Mouse (Mus musculus): ENCODE measurements around the gene Cd244a. TPM values are rescaled to one million over a fixed set of nuclear protein-coding genes. Genes with fewer than 3 reads are reported as not detected.

Cd244a gene
- polyA plus RNA-seq, 1 experiment from 2014 or later: 0.07 TPM

DNA sequence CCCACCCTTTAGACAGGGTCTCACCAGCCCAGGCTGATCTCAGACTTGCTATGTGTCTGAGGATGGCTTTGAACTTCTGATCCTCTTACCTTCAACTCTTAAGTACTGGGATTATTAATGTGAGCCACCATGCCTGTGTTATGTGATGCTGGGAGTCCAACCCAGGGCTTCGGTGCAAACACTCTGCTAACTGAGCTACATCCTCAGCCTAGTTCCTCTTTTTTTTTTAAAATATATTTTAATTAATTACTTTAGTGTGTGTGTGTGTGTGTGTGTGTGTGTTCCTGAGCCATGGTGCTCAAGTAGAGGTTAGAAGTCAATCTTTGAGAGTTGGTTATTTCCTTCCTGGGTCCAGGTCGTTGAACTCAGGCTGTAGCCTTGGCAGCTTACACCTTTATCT is 4.0 kb downstream of the Cd244a start:
- Histone ChIP-seq H3K27ac (replicated peaks; ENCODE audit: low read depth, low read length) (no peak overlapping the region), H3K9ac (replicated peaks; ENCODE audit: low read length) (no peak overlapping the region), H3K36me3 (ENCODE audit: control insufficient read depth, insufficient read depth, low read length) (no peaks in the 10 kb centered on the region), H3K9me3 (ENCODE audit: control insufficient read depth, low read length) (no peaks in the 10 kb centered on the region), H3K4me2 (ENCODE audit: low read length) (no peak overlapping the region), H3K4me1 (ENCODE audit: control insufficient read depth, insufficient read depth, low read length) (no peaks in the 10 kb centered on the region), H3K27me3 (ENCODE audit: control insufficient read depth, insufficient read depth, low read length) (no peaks in the 10 kb centered on the region), H3K4me3 (replicated peaks; ENCODE audit: low read depth, low read length) (no peak overlapping the region)
- 82% methylated on average over 2 of the region's 2 CpGs for WGBS
- ATAC-seq (ENCODE audit: low FRiP score, low TSS enrichment): no peak
- DNase-seq: no peak

DNA sequence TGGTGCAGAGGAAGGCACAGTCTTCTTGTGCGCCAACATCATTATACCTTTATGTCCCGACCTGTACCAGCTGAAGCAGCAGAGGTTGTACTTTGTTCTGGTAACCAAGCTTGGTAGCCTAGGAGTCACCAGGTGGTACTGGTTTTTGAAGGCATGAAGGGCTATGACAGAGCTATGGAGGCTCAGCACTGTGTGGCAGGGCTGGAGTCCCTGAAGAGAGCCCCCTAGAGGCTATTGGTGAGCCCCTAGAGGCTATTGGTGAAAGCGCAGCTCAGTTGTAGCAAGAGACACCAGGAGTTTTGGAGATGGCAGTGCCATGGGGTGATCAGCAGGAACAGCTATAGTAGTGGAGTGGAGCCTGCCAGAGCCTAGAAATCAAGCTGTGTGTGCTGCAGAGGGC is 5.3 kb downstream of the Cd244a start:
- Histone ChIP-seq H3K4me3 (replicated peaks; ENCODE audit: low read depth, low read length) (no peak overlapping the region), H3K27me3 (ENCODE audit: control insufficient read depth, insufficient read depth, low read length) (no peaks in the 10 kb centered on the region), H3K27ac (replicated peaks; ENCODE audit: low read depth, low read length) (no peak overlapping the region), H3K4me1 (ENCODE audit: control insufficient read depth, insufficient read depth, low read length) (no peaks in the 10 kb centered on the region), H3K4me2 (ENCODE audit: low read length) (no peak overlapping the region), H3K36me3 (ENCODE audit: control insufficient read depth, insufficient read depth, low read length) (no peaks in the 10 kb centered on the region), H3K9ac (replicated peaks; ENCODE audit: low read length) (no peak overlapping the region), H3K9me3 (ENCODE audit: control insufficient read depth, low read length) (no peaks in the 10 kb centered on the region)
- DNase-seq (peak; percentile 57), ATAC-seq (ENCODE audit: low FRiP score, low TSS enrichment) (no peak)
- WGBS: 60% methylated on average over 3 of the region's 3 CpGs

DNA sequence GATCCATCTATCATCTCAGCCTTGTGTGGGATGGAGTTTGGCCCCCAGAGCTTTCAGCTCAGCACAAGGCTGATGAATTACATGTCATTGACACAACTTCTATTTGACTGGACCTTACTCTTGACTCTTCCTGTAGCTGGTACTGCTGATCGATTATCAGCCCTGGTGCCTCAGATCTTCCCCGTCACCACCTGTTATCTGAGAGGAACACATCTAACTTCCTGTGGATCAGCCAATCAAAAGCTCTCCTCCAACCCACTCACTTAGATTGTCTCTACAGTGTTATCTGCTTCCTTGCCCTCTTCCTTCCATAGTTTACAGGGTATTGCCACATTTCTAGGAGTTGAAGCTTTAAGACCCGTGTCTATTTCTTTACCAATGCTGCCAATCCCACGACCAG is 6.9 kb downstream of the Cd244a start:
- H3K4me2 ChIP-seq (ENCODE audit: low read length): no peak overlapping the region
- WGBS: 83% methylated on average over 4 of the region's 4 CpGs
- ATAC-seq (ENCODE audit: low FRiP score, low TSS enrichment) (no peak), DNase-seq (no peak)
- H3K36me3 ChIP-seq (ENCODE audit: control insufficient read depth, insufficient read depth, low read length): no peaks in the 10 kb centered on the region
- H3K27ac ChIP-seq (replicated peaks; ENCODE audit: low read depth, low read length): no peak overlapping the region
- H3K4me1 ChIP-seq (ENCODE audit: control insufficient read depth, insufficient read depth, low read length): no peaks in the 10 kb centered on the region
- no peaks in the 10 kb centered on the region for H3K9me3 ChIP-seq (ENCODE audit: control insufficient read depth, low read length)
- no peak overlapping the region for H3K9ac ChIP-seq (replicated peaks; ENCODE audit: low read length)
- no peak overlapping the region for H3K4me3 ChIP-seq (replicated peaks; ENCODE audit: low read depth, low read length)
- H3K27me3 ChIP-seq (ENCODE audit: control insufficient read depth, insufficient read depth, low read length): no peaks in the 10 kb centered on the region

DNA sequence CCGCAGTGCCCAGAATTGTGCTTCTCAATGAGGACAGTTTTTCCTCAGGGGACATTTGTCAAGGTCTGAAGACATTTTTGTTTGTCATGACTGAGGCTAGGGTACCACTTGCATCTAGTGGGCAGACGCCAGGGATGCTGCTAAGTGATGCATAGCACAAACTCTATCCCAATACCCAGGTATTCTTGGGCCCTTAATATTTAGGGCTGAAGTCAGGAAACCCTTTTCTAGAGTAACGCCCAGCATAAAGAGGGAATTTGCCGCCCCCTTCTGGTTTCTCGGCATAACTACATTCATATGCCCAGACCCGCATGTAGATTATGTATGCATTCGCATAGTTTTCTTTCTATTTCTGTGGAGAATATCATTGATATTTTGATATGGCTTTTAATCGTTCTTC is 7.8 kb downstream of the Cd244a start:
- 23% methylated on average over 8 of the region's 8 CpGs for WGBS
- Histone ChIP-seq H3K4me2 (ENCODE audit: low read length) (no peak overlapping the region), H3K9ac (replicated peaks; ENCODE audit: low read length) (no peak overlapping the region), H3K4me1 (ENCODE audit: control insufficient read depth, insufficient read depth, low read length) (no peaks in the 10 kb centered on the region), H3K4me3 (replicated peaks; ENCODE audit: low read depth, low read length) (no peak overlapping the region), H3K27me3 (ENCODE audit: control insufficient read depth, insufficient read depth, low read length) (no peaks in the 10 kb centered on the region), H3K9me3 (ENCODE audit: control insufficient read depth, low read length) (no peaks in the 10 kb centered on the region), H3K27ac (replicated peaks; ENCODE audit: low read depth, low read length) (no peak overlapping the region), H3K36me3 (ENCODE audit: control insufficient read depth, insufficient read depth, low read length) (no peaks in the 10 kb centered on the region)
- DNase-seq (peak; percentile 82), ATAC-seq (ENCODE audit: low FRiP score, low TSS enrichment) (peak; percentile 27; the same call in 1 of the 2 replicates)

DNA sequence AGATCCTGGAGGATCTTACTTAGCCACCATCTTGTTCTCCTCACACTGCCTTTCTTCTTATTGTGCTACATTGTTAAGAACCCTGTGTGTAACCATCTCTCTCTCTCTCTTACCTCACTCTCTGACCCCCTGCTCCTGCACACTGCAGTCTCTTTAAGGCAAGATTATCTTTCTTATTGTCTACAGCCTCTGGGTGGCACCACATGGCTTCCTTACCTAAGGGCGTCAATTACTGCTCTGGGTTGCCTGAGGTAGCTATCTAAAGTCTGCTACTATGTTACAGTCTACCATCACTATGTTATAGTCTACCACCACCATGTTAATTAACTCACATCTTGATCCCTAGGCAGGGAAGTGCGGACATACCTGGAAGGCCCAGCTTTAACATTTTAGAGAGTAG is 9.4 kb downstream of the Cd244a start:
- H3K4me2 ChIP-seq (ENCODE audit: low read length): no peak overlapping the region
- no peak for DNase-seq
- no peak overlapping the region for H3K4me3 ChIP-seq (replicated peaks; ENCODE audit: low read depth, low read length)
- no peaks in the 10 kb centered on the region for H3K9me3 ChIP-seq (ENCODE audit: control insufficient read depth, low read length)
- 58% methylated on average over 2 of the region's 2 CpGs for WGBS
- H3K36me3 ChIP-seq (ENCODE audit: control insufficient read depth, insufficient read depth, low read length): no peaks in the 10 kb centered on the region
- no peak overlapping the region for H3K27ac ChIP-seq (replicated peaks; ENCODE audit: low read depth, low read length)
- H3K4me1 ChIP-seq (ENCODE audit: control insufficient read depth, insufficient read depth, low read length): no peaks in the 10 kb centered on the region
- H3K9ac ChIP-seq (replicated peaks; ENCODE audit: low read length): no peak overlapping the region
- H3K27me3 ChIP-seq (ENCODE audit: control insufficient read depth, insufficient read depth, low read length): no peaks in the 10 kb centered on the region
- ATAC-seq (ENCODE audit: low FRiP score, low TSS enrichment): no peak

DNA sequence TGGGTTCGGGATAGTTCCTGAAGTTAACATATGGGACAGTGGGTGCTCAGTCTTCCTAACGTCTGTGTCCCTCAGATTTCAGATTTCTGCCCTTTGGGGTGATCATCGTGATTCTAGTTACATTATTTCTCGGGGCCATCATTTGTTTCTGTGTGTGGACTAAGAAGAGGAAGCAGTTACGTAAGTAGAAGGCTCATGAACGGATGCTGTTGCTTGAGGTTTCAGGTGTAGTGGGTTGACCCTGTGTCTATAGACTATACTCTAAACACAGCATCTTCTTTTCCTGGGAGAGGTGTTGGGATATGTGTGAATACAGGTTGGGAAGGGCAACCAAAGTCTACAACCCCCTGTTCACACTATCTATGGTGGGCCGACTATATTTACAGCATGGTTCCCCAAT is 18.2 kb downstream of the Cd244a start:
- no peaks in the 10 kb centered on the region for H3K36me3 ChIP-seq (ENCODE audit: control insufficient read depth, insufficient read depth, low read length)
- ATAC-seq (ENCODE audit: low FRiP score, low TSS enrichment): no peak
- no peaks in the 10 kb centered on the region for H3K27me3 ChIP-seq (ENCODE audit: control insufficient read depth, insufficient read depth, low read length)
- no peak overlapping the region for H3K27ac ChIP-seq (replicated peaks; ENCODE audit: low read depth, low read length)
- no peak overlapping the region for H3K4me3 ChIP-seq (replicated peaks; ENCODE audit: low read depth, low read length)
- H3K9me3 ChIP-seq (ENCODE audit: control insufficient read depth, low read length): no peaks in the 10 kb centered on the region
- no peak overlapping the region for H3K4me2 ChIP-seq (ENCODE audit: low read length)
- WGBS: 90% methylated on average over 7 of the region's 7 CpGs
- no peaks in the 10 kb centered on the region for H3K4me1 ChIP-seq (ENCODE audit: control insufficient read depth, insufficient read depth, low read length)
- DNase-seq: no peak
- no peak overlapping the region for H3K9ac ChIP-seq (replicated peaks; ENCODE audit: low read length)

DNA sequence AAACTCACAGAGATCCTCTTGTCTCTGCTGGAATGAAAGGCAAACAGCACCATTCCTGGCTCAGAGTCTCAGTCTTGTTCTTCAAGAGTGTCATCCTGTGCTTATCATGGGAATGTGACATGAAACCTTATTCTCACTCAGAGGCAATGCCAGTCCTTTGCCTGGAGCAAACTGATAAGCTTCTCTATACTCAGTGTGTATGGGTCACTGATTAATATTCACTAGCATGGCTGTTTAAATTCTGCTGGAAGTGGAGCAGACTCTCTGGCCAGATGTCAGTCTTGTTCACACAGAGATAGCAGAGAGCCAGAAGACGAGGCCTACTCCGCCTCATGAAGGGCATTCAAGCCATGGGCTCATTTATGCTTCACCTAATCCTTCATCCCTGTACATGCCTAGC is 25.6 kb downstream of the Cd244a start:
- H3K9me3 ChIP-seq (ENCODE audit: control insufficient read depth, low read length): no peaks in the 10 kb centered on the region
- no peaks in the 10 kb centered on the region for H3K27me3 ChIP-seq (ENCODE audit: control insufficient read depth, insufficient read depth, low read length)
- 78% methylated on average over 2 of the region's 2 CpGs for WGBS

DNA sequence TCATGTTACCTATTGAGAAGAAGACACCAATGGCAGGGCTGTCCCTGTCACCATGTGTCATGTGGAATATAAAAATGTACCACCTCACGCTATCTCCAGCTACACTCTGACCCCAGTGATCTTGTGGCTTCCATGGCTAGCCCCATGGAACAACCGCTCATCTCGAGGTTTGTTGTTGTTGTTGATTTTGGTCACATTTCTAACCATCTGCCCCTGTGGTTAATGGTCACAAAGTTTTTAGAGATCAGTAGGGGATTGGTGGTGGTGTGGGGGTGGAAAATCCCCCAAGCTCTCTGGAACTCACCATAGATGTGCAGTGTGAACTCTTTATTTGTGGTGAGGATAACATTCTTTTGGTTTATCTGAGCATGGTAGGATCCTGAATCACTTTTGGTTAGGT is 45.7 kb downstream of the Cd244a start:
- no peaks in the 10 kb centered on the region for H3K4me1 ChIP-seq (ENCODE audit: control insufficient read depth, insufficient read depth, low read length)
- 87% methylated on average over 3 of the region's 3 CpGs for WGBS
- H3K27me3 ChIP-seq (ENCODE audit: control insufficient read depth, insufficient read depth, low read length): no peaks in the 10 kb centered on the region
- no peak overlapping the region for H3K9ac ChIP-seq (replicated peaks; ENCODE audit: low read length)
- no peaks in the 10 kb centered on the region for H3K9me3 ChIP-seq (ENCODE audit: control insufficient read depth, low read length)
- H3K4me2 ChIP-seq (ENCODE audit: low read length): no peak overlapping the region
- ATAC-seq (ENCODE audit: low FRiP score, low TSS enrichment) (no peak), DNase-seq (no peak)
- H3K4me3 ChIP-seq (replicated peaks; ENCODE audit: low read depth, low read length): no peak overlapping the region
- no peaks in the 10 kb centered on the region for H3K36me3 ChIP-seq (ENCODE audit: control insufficient read depth, insufficient read depth, low read length)
- H3K27ac ChIP-seq (replicated peaks; ENCODE audit: low read depth, low read length): no peak overlapping the region

More for the DNA sequence above, 25.6 kb downstream of the Cd244a start:
- no peak for ATAC-seq (ENCODE audit: low FRiP score, low TSS enrichment)
- no peak overlapping the region for H3K27ac ChIP-seq (replicated peaks; ENCODE audit: low read depth, low read length)
- H3K36me3 ChIP-seq (ENCODE audit: control insufficient read depth, insufficient read depth, low read length): no peaks in the 10 kb centered on the region
- H3K4me1 ChIP-seq (ENCODE audit: control insufficient read depth, insufficient read depth, low read length): no peaks in the 10 kb centered on the region
- DNase-seq: no peak
- H3K9ac ChIP-seq (replicated peaks; ENCODE audit: low read length): no peak overlapping the region
- no peak overlapping the region for H3K4me2 ChIP-seq (ENCODE audit: low read length)
- H3K4me3 ChIP-seq (replicated peaks; ENCODE audit: low read depth, low read length): no peak overlapping the region

DNA sequence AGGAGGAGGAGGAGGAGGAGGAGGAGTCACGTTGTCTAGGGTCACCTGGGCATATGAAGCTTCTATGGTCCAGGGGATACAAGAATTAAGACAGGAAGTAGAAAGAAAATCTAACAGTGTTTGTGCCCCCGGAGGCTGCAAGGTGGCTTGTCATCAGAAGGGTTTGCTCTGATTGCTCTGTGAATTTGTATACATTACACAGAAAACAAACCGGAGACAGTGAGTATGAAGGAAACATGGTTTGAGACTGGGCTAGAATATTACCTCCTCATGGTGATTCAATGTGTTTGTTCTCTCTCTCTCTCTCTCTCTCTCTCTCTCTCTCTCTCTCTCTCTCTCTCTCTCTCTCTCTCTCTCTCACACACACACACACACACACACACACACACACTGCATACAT is 47.7 kb downstream of the Cd244a start:
- WGBS: 75% methylated on average over 3 of the region's 3 CpGs
- H3K36me3 ChIP-seq (ENCODE audit: control insufficient read depth, insufficient read depth, low read length): no peaks in the 10 kb centered on the region

More for the DNA sequence above, 47.7 kb downstream of the Cd244a start:
- DNase-seq (no peak), ATAC-seq (ENCODE audit: low FRiP score, low TSS enrichment) (no peak)
- Histone ChIP-seq H3K4me1 (ENCODE audit: control insufficient read depth, insufficient read depth, low read length) (no peaks in the 10 kb centered on the region), H3K9me3 (ENCODE audit: control insufficient read depth, low read length) (no peaks in the 10 kb centered on the region), H3K27me3 (ENCODE audit: control insufficient read depth, insufficient read depth, low read length) (no peaks in the 10 kb centered on the region), H3K27ac (replicated peaks; ENCODE audit: low read depth, low read length) (no peak overlapping the region), H3K4me3 (replicated peaks; ENCODE audit: low read depth, low read length) (no peak overlapping the region), H3K9ac (replicated peaks; ENCODE audit: low read length) (no peak overlapping the region), H3K4me2 (ENCODE audit: low read length) (no peak overlapping the region)

All from midbrain, embryonic 14.5 days (tissue).